Mouse (Mus musculus): Measurements from ENCODE around the gene Cic. TPM values are rescaled to one million over a fixed set of nuclear protein-coding genes. Genes with fewer than 3 reads are reported as not detected.

Cic gene
- polyA plus RNA-seq, 1 experiment: 124 TPM

- 51% methylated on average over 2 of the region's 2 CpGs for WGBS
- no peak for TF ChIP-seq CTCF (IDR thresholded peaks at IDR 0.05; ENCODE audit: borderline replicate concordance, insufficient read depth, low read depth, low read length)
- TF ChIP-seq POLR2A (IDR thresholded peaks at IDR 0.05; ENCODE audit: borderline replicate concordance, insufficient read depth, low read length): no peak
- DNase-seq: peak in 1 of 2 experiments; percentile 47
These were observed 23.4 kb downstream of the Cic start for GRCm38 (mm10) chr7:25290911-25291310.

GRCm38 (mm10) chr7:25292107-25292506, 24.6 kb downstream of the Cic start:
- Histone ChIP-seq H3K4me1 (ENCODE audit: control insufficient read depth, insufficient read depth, low read length) (no peaks in the 10 kb centered on the region), H3K4me3 (replicated peaks; ENCODE audit: insufficient read depth, low read depth, low read length) (no peak overlapping the region), H3K27me3 (ENCODE audit: control insufficient read depth, insufficient read depth, low read length) (no peaks in the 10 kb centered on the region), H3K27ac (ENCODE audit: insufficient read depth, low read length) (no peak overlapping the region)
- no peak for TF ChIP-seq POLR2A (IDR thresholded peaks at IDR 0.05; ENCODE audit: borderline replicate concordance, insufficient read depth, low read length)
- TF ChIP-seq CTCF (IDR thresholded peaks at IDR 0.05; ENCODE audit: borderline replicate concordance, insufficient read depth, low read depth, low read length): no peak
- WGBS: 30% methylated on average over 7 of the region's 7 CpGs
- DNase-seq: no peak

More at GRCm38 (mm10) chr7:25290911-25291310, 23.4 kb downstream of the Cic start:
- Histone ChIP-seq H3K27ac (ENCODE audit: insufficient read depth, low read length) (no peak overlapping the region), H3K4me3 (replicated peaks; ENCODE audit: insufficient read depth, low read depth, low read length) (no peak overlapping the region), H3K4me1 (ENCODE audit: control insufficient read depth, insufficient read depth, low read length) (no peaks in the 10 kb centered on the region), H3K27me3 (ENCODE audit: control insufficient read depth, insufficient read depth, low read length) (no peaks in the 10 kb centered on the region)

- H3K4me1 ChIP-seq (ENCODE audit: control insufficient read depth, insufficient read depth, low read length): no peaks in the 10 kb centered on the region
- DNase-seq: no peak
- no peak overlapping the region for H3K4me3 ChIP-seq (replicated peaks; ENCODE audit: insufficient read depth, low read depth, low read length)
- TF ChIP-seq POLR2A (IDR thresholded peaks at IDR 0.05; ENCODE audit: borderline replicate concordance, insufficient read depth, low read length) (no peak), CTCF (IDR thresholded peaks at IDR 0.05; ENCODE audit: borderline replicate concordance, insufficient read depth, low read depth, low read length) (no peak)
- H3K27ac ChIP-seq (ENCODE audit: insufficient read depth, low read length): no peak overlapping the region
- WGBS: 75% methylated on average over 10 of the region's 10 CpGs
- H3K27me3 ChIP-seq (ENCODE audit: control insufficient read depth, insufficient read depth, low read length): no peaks in the 10 kb centered on the region
These were observed 25.8 kb downstream of the Cic start for GRCm38 (mm10) chr7:25293191-25293739.

- DNase-seq: no peak
- 90% methylated on average over 4 of the region's 4 CpGs for WGBS
- Histone ChIP-seq H3K27ac (ENCODE audit: insufficient read depth, low read length) (no peak overlapping the region), H3K4me1 (ENCODE audit: control insufficient read depth, insufficient read depth, low read length) (no peaks in the 10 kb centered on the region), H3K4me3 (replicated peaks; ENCODE audit: insufficient read depth, low read depth, low read length) (no peak overlapping the region), H3K27me3 (ENCODE audit: control insufficient read depth, insufficient read depth, low read length) (no peaks in the 10 kb centered on the region)
- TF ChIP-seq POLR2A (IDR thresholded peaks at IDR 0.05; ENCODE audit: borderline replicate concordance, insufficient read depth, low read length) (no peak), CTCF (IDR thresholded peaks at IDR 0.05; ENCODE audit: borderline replicate concordance, insufficient read depth, low read depth, low read length) (no peak)
These were observed 27.0 kb downstream of the Cic start for GRCm38 (mm10) chr7:25294495-25294894.

- H3K4me3 ChIP-seq (replicated peaks; ENCODE audit: insufficient read depth, low read depth, low read length): no peak overlapping the region
- DNase-seq: no peak
- H3K4me1 ChIP-seq (ENCODE audit: control insufficient read depth, insufficient read depth, low read length): no peaks in the 10 kb centered on the region
- no peak overlapping the region for H3K27ac ChIP-seq (ENCODE audit: insufficient read depth, low read length)
- H3K27me3 ChIP-seq (ENCODE audit: control insufficient read depth, insufficient read depth, low read length): no peaks in the 10 kb centered on the region
- 75% methylated on average over 12 of the region's 12 CpGs for WGBS
- TF ChIP-seq CTCF (IDR thresholded peaks at IDR 0.05; ENCODE audit: borderline replicate concordance, insufficient read depth, low read depth, low read length) (no peak), POLR2A (IDR thresholded peaks at IDR 0.05; ENCODE audit: borderline replicate concordance, insufficient read depth, low read length) (no peak)
These were observed 27.6 kb downstream of the Cic start for GRCm38 (mm10) chr7:25294960-25295722.

- no peaks in the 10 kb centered on the region for H3K27me3 ChIP-seq (ENCODE audit: control insufficient read depth, insufficient read depth, low read length)
- no peak for DNase-seq
- peak overlapping the region; percentile 93 for H3K4me3 ChIP-seq (replicated peaks; ENCODE audit: insufficient read depth, low read depth, low read length)
- WGBS: 4% methylated on average over 21 of the region's 21 CpGs
- H3K27ac ChIP-seq (ENCODE audit: insufficient read depth, low read length): no peak overlapping the region
- TF ChIP-seq POLR2A (IDR thresholded peaks at IDR 0.05; ENCODE audit: borderline replicate concordance, insufficient read depth, low read length) (no peak; the same call in 1 of the 2 replicates), CTCF (IDR thresholded peaks at IDR 0.05; ENCODE audit: borderline replicate concordance, insufficient read depth, low read depth, low read length) (no peak)
- no peaks in the 10 kb centered on the region for H3K4me1 ChIP-seq (ENCODE audit: control insufficient read depth, insufficient read depth, low read length)
These were observed 29.5 kb downstream of the Cic start for GRCm38 (mm10) chr7:25296945-25297453.

GRCm38 (mm10) chr7:25297454-25298325, 30.2 kb downstream of the Cic start, which contains the start of gene Pafah1b3:
TSS of gene Pafah1b3 (minus strand) at chr7:25297986.
- Histone ChIP-seq H3K4me3 (replicated peaks; ENCODE audit: insufficient read depth, low read depth, low read length) (peak within 1 kb of the TSS; percentile 93), H3K27ac (ENCODE audit: insufficient read depth, low read length) (peak within 1 kb of the TSS; percentile 63), H3K4me1 (ENCODE audit: control insufficient read depth, insufficient read depth, low read length) (no peaks in the 10 kb centered on the region), H3K27me3 (ENCODE audit: control insufficient read depth, insufficient read depth, low read length) (no peaks in the 10 kb centered on the region)
- TF ChIP-seq POLR2A (IDR thresholded peaks at IDR 0.05; ENCODE audit: borderline replicate concordance, insufficient read depth, low read length) (peak; percentile 14; the same call in 1 of the 2 replicates), CTCF (IDR thresholded peaks at IDR 0.05; ENCODE audit: borderline replicate concordance, insufficient read depth, low read depth, low read length) (peak; percentile 53; the same call in 1 of the 2 replicates)
- DNase-seq: peak; percentile 91 to 94
- whole genome bisulfite sequencing: under 1% methylated on average over 52 of the region's 52 CpGs

Measured in cerebellum, adult 2 months (tissue).